34 mouse cellular contexts compared by ENCODE assay signal in genomic region chr17:30792396-30792795, GRCm38 (mm10).
"Had no signal": no experiment of that assay in that cellular context is flagged by ENCODE, and none has a peak within 500 bp of the region (broad histone marks: within the 10 kb centered on the region; RNA-seq: fewer than 3 reads in every experiment).

No protein-coding gene starts in this region.

- H3K36me3 ChIP-seq: heart, embryonic 12.5 days; heart, embryonic 13.5 days; heart, embryonic 15.5 days; hindbrain, embryonic 10.5 days; hindbrain, embryonic 12.5 days; hindbrain, embryonic 13.5 days; hindbrain, embryonic 15.5 days; intestine, embryonic 15.5 days; kidney, embryonic 15.5 days had no signal

- H3K4me3 ChIP-seq: heart, embryonic 12.5 days; heart, embryonic 13.5 days; heart, embryonic 15.5 days; hindbrain, embryonic 10.5 days; hindbrain, embryonic 12.5 days; hindbrain, embryonic 13.5 days; hindbrain, embryonic 15.5 days; intestine, embryonic 15.5 days; kidney, embryonic 15.5 days; layer of hippocampus, adult 2 months; left cerebral cortex, adult 2 months had no signal

- H3K4me1 ChIP-seq: heart, embryonic 12.5 days; heart, embryonic 13.5 days; heart, embryonic 15.5 days; hindbrain, embryonic 10.5 days; hindbrain, embryonic 12.5 days; hindbrain, embryonic 13.5 days; hindbrain, embryonic 15.5 days; intestine, embryonic 15.5 days; kidney, embryonic 15.5 days had no signal

- DNase-seq: heart, postnatal 10 days; heart, postnatal 14 days; heart, postnatal 36 days; heart, postnatal 4 days; kidney, adult 11 months; kidney, adult 18-20 months; kidney, adult 2 months; kidney, adult 8-10 months; kidney, adult 9 months; kidney, postnatal 10 days; kidney, postnatal 14 days; kidney, postnatal 25 days; kidney, postnatal 36 days; kidney, postnatal 4 days; layer of hippocampus, adult 9-11 months; layer of hippocampus, postnatal 36 days had no signal

- H3K9ac ChIP-seq: heart, embryonic 12.5 days; heart, embryonic 13.5 days; heart, embryonic 15.5 days; hindbrain, embryonic 12.5 days; hindbrain, embryonic 13.5 days; hindbrain, embryonic 14.5 days; hindbrain, embryonic 15.5 days; intestine, embryonic 15.5 days; kidney, embryonic 15.5 days had no signal

- H3K27me3 ChIP-seq: heart, embryonic 12.5 days; heart, embryonic 13.5 days; heart, embryonic 15.5 days; hindbrain, embryonic 12.5 days; hindbrain, embryonic 13.5 days; hindbrain, embryonic 15.5 days; intestine, embryonic 15.5 days; kidney, embryonic 15.5 days had no signal

- H3K9me3 ChIP-seq: heart, embryonic 12.5 days; heart, embryonic 13.5 days; heart, embryonic 15.5 days; hindbrain, embryonic 10.5 days; hindbrain, embryonic 12.5 days; hindbrain, embryonic 13.5 days; hindbrain, embryonic 15.5 days; intestine, embryonic 15.5 days; kidney, embryonic 15.5 days had no signal

- ATAC-seq: hindbrain, embryonic 16.5 days; hindbrain, postnatal 0 days; inflammation-experienced regulatory T-cells, adult 6 months; intestine, embryonic 15.5 days; intestine, embryonic 16.5 days; intestine, postnatal 0 days had no signal

- H3K4me2 ChIP-seq: heart, embryonic 12.5 days; heart, embryonic 13.5 days; heart, embryonic 15.5 days; hindbrain, embryonic 12.5 days; hindbrain, embryonic 13.5 days; hindbrain, embryonic 14.5 days; hindbrain, embryonic 15.5 days; intestine, embryonic 15.5 days; kidney, embryonic 15.5 days had no signal

- H3K27ac ChIP-seq: heart, embryonic 13.5 days; heart, embryonic 15.5 days; hindbrain, embryonic 10.5 days; hindbrain, embryonic 12.5 days; hindbrain, embryonic 13.5 days; hindbrain, embryonic 14.5 days; hindbrain, embryonic 15.5 days; hindbrain, postnatal 0 days; intestine, embryonic 15.5 days; kidney, embryonic 15.5 days; kidney, postnatal 0 days; layer of hippocampus, adult 2 months; left cerebral cortex, adult 2 months had no signal
